Mouse (Mus musculus): ENCODE measurements around the gene Ugt1a5.

DNA sequence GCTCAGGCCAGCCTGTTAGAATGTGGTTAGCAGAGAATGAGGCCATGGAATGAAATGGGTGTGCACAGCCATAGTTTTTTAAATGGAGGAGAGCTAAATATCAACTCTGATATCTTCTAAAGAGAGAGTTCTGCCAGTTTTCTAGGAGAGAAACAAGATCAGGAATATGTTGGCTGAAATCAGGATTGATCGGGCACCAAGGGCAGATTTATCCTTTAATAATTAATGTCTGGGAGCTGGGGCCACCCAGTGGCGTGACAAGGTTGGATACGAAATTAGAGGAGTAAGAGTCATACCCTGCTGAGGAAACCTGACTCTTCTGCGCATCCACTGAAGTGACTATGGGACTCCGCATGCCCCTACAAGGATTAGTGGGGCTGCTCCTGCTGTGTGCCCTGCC, at the start of gene Ugt1a5:
- TF ChIP-seq GATA1 (IDR thresholded peaks at IDR 0.05; ENCODE audit: borderline replicate concordance, low read length): no peak
- no peak for TF ChIP-seq FLI1 (IDR thresholded peaks at IDR 0.05; ENCODE audit: low read length)

Data from megakaryocyte, embryonic 14.5 days (primary cell).